Mouse (Mus musculus) c-Kit-positive CD71-positive TER-119-negative erythroid progenitor cells, embryonic 14.5 days (primary cell): Measurements from ENCODE around the gene Hif3a.

Source experiments
- DNase-seq: peaks from one replicate; pipeline ENCODE4 v3.0.0-alpha.2; 2013; ENCODE audit warnings: low read depth

The Hif3a gene

DNA sequence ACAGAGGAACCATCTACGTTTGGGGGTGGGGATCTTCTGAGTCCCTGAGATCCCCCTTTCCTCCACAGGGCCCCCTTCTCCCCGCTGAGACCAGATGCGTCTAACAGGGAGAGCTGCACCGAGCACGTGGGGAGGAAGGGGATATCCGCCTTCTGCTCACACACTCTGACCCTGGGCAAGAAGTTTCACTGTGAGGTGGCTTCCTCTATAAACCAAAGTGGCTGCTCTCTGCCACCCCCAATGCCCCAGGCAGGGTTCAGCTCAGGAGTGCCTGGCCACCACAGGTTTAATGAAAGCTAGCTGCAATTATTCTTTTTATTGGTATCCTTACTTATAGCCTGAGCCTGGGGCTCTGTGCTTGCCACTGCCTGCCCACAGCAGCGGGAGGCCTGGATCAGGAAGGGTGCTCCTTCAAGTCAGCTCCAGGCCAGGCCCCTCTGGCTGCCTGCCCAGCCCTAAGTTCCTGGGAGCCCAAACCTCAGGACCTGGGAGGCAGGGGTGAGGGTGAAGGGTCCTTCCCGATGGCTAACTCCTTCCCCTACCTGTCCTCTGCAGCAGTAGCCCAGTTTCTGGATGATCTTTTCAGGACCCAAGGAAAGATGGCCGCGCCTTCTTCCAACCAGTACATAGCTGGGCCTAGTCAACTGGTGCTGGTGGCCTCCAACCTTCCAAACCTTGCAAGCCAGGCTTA lies 37.3 kb downstream of the Hif3a start:
- no peak for DNase-seq

DNA sequence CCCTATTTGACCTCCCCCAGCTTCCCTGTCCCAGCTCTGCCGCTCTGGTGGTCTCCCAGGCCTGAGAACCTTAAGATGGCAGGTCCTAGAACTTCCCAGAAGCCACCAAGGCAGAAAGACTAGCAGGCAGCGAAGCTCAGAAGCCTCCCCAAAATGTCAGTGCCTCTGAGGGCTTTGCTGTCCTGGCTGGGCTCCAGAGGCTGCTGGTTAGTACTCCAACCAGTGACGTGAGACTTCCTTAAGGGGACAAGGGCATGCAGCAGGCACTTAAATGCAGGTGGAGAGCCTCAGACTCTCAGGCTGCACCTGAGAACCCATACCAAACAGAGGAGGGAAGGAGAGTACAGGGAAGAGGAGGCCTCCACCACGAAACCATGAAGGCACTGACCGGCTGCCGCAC lies 38.1 kb downstream of the Hif3a start:
- DNase-seq: no peak

DNA sequence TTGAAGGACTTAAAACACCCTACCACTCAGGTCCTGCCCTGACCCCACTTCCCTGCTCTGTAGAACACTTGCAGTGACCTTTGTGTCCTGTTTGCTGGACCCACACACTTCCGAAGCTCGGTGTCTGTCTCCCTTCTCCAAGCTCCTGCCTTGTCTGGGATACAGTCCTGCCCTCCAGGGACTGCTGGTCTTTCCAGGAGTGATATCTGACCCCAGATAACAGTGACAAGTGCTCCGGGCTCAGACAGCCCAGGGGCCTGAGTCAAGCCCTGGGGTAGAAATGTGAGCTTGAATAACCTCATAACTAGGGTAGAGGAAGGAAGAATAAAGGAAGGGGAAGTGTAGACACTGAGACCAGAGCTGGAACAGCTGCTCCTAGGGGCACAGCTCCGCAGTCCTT lies 38.5 kb downstream of the Hif3a start:
- DNase-seq: no peak

DNA sequence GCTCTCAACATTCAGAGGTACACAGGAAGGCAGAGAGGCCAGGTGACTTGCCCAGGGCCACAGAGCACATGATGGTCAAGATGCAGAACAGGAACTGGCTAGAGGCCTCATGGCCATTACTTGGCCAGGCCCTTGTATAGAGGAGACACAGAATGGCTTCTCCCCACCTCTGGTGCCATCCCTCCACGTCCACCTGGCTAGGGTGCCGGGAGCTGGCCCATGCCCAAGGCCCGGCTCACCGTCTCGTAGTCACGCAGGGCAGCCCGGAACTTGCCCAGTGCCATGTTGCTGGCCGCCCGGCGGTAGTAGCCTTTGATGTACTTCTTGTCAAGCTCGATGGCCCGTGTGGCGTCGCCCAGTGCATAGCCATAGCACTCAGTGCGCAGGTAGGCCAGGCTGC lies 40.1 kb downstream of the Hif3a start:
- no peak for DNase-seq

DNA sequence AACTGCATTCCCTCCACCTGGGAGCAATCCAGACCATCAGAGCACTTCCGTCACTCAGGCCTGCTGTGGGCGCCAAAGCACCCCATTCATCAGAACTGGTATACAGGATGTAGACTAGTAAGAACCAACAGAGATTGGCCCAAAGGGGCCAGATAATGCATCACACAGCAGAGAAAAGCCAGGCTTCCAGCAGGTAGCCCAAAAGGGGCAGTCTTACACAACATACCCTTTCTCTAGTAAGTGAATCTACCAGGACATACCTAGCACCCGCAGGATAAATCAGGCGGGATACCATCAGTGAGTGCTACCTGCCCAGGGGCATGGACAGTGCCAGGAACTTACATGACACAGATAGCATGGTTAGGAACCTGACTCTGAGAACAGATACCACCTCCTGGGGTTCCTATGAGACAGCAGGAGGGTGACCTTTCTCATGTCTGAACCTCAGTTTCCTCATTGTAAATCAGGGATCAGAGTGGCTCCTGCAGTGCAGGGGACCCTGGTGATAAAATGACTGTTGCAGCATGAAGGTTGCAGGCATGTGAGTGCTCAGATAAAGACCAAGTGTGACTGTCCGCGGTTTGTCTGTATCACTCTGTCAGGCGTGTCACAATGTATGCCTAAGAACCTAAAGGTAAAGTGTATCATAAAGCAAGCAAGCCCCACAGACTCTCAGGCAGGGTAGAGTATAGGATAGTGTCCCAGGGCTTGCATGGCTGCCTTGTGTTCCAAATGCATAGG lies 42.6 kb downstream of the Hif3a start:
- DNase-seq: no peak

DNA sequence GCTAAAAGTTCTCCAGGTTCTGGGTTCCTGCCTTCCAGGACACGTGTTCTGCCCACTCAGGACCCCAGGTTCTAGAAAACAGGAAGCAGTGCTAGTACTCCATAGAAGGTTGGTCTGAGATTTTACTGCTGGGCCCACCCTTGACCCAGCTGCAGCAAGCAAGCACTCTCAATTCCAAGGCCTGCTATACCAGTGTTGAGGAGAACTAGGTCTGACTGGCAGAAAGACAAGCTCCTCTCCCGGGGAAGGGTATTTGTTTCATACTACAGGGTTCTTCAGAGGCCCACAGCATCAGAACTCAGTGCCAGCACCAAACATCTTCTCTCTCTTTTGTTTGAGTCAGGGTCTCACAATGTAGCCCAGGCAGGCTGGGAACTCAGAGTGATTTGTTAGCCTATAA lies 44.3 kb downstream of the Hif3a start:
- DNase-seq: no peak

DNA sequence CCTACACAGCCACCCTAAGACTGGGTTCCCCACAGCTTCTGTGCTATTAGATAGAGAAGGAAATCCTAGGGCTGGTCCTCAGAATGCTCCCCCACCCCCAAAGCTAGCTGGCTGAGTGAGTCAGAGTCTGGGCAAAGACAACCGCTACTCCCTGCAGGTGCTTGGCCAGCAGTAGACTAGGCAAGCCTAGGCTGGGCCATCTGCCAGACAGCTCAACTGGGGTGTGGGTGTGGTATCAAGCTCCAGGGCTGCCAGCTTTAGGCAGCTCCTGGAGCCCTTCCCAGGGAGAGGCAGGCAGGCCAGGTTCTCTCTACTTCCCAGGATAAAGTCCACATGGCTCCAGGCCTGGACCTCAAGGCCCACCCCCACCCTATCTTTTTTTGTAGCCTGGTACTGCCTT lies 45.2 kb downstream of the Hif3a start:
- no peak for DNase-seq

DNA sequence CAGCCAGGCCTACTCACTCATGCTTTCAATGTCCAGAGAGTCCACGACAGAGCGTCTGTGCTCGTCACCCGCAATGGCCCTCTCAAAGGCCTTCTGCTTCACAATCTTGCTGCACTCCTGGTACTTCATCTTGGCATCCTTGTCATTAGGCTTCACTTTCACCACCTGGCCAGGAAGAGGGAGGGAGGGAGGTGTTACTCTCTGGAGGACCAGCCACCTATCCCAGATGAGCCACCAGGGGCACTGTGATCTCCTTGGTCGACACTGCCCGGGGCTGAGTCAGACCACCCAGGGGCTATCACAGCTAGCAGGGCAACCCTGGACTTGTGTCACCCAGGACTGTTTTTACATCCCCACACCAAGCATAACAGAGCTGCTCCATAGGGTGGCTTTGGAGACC lies 46.8 kb downstream of the Hif3a start:
- DNase-seq: no peak

DNA sequence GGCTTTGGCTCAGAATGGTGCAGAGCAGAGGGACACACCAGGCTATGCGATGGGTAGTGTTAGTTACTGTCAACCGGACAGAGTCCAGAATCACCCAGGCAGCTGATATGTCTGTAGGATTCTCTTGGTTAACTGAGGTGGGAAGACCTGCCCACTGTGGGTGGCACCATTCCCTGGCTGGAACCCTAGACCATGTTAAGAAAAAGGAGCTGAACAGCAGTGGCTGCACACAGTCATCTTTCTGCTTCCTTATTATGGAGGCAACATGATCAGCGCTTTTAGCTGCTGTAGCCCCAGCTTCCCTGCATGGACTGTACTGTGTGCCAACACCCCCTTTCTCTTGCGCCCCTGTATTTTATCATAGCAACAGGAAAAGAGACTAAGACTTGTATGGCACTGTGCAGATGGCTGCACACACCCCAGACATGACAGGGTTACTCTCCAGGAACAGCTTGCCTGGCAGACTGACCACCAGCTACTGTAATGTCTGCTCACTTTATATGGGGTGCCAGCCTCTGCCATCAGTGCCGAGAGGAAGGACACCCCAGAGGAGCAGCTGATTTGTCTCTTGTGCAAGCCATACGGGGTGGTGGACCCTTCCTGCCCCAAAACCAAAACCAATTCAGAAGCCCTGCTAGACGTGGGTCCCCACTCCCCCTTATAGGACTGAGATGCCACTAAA lies 50.2 kb downstream of the Hif3a start:
- DNase-seq: no peak

DNA sequence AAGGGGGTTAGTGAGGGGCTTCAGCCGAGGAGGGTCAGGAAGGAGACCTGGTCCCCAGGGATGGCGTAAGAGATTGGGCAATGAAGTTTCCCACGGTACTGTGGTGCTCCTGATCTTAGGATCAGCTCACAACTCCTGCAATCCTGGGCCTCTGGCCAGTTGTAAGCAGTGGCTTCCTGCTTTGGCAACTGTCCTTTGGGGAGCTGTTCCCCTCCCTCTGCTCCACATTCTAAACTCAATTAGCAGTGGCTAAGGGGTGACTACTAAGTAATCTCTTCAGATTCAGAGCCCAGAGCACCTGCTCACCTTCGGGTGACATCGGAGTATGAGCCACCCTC lies 52.2 kb downstream of the Hif3a start:
- DNase-seq: no peak

DNA sequence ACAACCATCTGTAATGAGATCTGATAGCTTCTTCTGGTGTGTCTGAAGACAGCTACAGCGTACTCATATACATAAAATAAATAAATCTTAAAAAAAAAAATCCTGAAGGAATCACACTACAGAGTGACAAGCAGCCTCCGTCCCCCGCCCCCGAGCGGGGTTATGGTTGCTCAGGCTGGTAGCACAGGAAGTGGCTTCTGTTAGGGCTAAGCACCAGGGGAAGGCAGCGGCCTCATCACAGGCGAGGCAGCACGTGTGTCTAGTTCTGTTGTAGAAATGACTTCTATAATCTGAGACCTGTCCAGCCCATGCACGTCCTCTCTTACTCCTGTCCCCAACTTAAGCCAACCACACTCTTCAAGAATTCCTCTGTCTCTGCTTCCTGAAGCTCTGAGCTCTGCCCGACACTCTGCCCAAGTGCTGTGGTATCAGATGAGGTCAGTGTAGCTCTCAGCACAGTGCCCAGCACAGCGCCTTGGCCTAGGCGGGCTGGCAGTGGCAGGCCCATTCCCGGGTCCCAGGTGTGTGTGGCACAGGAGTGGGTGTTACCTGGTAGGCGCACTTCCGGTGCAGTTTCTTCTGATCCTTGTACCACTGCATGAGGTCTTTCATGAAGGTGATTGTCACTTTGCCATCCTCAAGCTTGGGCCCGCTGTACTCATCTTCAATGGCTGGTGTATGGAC lies 52.8 kb downstream of the Hif3a start:
- no peak for DNase-seq

DNA sequence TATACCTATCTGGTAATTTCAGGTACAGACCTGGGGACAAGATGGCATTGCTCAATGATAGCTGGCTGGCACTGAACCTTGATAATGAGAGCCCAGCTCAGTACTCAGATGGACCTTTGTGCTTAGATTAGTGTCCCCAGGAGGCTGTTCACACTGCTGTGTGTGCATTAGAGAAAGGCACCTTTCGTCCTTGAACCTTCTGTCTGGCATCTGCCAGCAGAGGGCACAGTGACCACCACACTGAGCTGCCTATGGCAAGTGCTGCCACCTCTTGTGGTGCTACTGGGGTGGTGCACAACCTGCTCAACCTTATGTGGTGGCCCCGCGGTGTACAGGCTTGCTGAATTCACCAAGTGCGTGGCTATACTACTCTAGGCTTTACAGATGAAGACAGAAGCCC lies 54.9 kb downstream of the Hif3a start:
- no peak for DNase-seq

DNA sequence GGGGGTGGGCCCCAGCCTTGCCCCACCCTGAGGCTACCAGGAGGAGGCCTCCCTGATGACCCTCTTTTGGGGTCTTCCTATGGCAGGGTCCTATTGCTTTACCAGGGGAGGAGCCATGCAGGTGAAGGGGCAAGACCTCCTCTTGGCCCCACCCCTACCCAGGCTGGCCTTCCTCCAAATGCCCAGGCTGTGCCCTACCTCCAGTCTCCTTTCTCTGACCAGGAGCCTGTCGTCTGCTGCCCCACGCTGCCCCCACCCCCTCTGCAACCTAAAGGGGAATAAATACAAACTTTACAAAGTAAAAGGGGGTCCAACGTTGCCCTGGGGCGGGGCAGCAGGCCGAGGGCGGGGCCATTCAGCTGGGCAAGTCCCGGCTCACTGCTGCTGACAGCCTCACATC lies 57.5 kb downstream of the Hif3a start:
- DNase-seq: no peak

DNA sequence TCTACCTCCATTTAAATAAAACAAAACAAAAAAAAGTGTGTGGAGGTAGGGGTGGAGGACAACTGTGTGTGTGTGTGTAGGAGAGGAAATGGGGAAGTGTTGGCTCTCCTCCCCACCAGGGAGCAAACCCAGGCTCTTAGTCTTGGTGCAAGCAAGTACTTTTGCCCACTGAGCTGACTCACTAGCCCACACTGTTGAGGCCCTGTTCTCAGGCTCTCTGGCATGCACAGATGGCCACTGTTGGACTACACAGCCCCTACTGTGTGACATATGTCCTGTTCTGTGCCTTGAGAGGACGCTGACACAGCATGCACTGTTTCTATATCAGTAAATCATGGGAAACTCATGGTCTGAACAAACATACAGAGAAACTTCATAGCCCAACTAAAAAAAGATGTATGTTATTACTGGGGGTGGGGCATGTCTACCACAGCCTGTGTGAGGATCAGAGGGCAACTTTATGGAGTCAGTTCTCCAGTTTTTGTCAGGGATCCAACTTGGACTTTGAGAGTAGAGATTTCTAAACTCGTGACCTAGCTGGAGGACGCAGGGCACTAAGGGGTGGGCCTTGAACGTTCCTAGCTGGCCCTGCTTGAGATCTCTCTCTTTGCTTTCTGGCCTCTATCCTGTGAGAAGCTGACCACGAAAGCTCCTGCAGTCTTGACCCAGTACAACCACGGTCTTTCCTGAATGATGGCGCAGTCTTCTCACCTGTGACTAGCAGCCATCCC lies 58.8 kb downstream of the Hif3a start:
- no peak for DNase-seq

DNA sequence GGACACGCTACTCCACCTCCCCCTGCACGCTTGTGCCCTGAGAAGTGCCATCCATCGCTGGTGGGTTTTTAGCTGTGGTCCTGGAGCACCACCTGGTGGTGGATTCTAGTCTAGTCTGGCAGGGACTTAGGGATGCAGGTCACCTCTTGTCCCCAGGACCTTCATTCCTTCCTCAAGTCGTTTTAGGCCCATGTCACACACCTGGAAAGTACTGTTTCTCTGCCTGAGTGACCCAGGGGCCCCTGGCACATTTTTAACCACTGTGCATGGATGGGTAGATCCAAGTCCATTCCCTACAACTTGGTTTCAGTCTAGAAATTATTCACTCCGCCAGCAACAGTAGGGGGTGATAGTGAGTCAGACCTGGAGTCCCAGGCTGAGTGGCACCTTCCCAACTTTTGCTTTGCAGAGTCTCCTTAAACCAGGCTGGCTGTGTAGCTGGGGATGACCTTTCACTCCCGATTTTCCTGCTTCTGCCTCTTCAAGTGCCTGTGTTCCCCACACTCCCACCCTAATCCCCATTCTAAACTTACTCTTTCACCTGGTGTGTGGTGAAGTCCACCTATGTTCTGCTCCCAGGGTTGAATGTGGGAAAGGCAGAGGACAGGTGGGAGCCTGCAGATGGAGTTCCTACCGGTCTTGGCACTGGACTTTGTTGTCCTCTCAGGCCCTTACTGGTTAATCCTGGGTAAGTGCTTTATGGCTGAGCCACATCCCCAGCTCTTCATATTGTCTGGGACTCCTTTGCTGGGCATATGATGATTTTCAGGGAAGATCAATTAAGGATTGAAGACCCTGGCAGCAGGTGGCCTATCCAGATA lies 59.6 kb downstream of the Hif3a start:
- DNase-seq: peak; percentile 79

DNA sequence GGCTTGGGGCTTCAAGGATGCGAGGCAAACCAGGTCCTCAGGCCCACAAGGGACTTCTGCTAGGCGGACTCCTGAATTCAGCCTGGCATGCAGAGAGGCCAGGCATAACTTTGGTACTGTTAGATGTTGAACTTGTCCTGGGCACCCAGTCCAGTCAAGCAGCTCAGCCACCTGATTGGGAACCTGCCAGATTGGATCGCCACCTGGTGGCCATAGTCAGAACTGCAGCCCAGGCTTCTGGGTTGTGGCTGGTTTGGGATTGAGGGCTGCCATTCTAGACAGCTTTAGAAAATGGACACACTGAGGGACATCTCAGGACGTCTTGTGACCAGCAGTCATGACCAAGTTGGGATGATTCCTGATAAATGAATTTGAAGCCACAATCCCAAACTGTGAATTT lies 62.6 kb downstream of the Hif3a start:
- DNase-seq: peak; percentile 75

DNA sequence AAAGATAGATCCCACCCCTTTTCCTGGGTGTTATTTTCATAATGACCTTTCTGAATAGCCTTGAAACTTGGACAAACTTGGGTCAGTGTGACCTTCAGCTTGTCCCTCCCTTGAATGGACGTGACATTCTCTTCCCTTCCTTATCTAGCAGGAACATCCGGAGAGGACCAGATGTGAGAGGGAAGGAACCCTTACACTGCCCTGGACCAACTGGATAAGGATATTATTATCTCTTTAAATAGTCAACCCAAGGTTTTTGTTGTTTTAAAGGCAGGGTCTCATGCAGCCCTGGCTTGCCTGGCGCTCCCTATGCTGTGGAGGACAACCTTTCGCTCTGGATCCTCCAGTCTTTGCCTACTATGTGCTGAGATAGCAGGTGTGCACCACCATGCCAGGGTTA lies 63.0 kb downstream of the Hif3a start:
- DNase-seq: no peak

DNA sequence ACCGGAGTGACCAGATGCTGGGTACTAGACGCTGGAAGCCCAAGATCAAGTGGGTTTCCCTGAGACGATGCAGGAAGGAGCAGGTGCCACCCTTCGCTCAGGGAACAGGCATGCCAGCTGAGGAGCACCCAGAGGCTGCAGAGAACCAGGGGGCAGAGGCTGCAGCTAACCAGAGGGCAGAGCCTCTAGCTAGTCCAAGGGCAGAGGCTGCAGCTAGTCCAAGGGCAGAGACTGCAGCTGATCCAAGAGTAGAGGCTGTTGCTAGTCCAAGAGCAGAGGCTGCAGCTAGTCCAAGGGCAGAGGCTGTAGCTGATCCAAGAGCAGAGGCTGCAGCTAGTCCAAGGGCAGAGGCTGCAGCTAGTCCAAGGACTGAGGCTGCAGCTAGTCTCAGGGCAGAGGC lies 66.9 kb downstream of the Hif3a start:
- DNase-seq: no peak

DNA sequence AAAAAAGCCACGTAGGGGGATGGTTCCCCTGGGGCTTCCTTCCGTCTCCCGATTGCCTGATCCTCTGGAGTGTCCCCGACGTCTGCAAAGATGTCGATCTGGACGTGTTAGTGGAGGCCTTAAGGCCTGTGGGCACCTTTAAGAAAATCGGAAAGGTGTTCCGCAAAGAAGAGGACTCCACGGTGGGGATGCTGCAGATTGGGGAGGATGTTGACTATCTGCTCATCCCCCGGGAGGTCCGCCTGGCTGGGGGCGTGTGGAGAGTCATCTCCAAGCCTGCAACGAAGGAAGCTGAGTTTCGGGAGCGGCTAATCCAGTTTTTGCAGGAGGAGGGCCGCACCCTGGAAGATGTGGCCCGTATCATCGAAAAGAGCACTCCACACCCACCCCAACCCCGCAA lies 67.8 kb downstream of the Hif3a start:
- no peak for DNase-seq

DNA sequence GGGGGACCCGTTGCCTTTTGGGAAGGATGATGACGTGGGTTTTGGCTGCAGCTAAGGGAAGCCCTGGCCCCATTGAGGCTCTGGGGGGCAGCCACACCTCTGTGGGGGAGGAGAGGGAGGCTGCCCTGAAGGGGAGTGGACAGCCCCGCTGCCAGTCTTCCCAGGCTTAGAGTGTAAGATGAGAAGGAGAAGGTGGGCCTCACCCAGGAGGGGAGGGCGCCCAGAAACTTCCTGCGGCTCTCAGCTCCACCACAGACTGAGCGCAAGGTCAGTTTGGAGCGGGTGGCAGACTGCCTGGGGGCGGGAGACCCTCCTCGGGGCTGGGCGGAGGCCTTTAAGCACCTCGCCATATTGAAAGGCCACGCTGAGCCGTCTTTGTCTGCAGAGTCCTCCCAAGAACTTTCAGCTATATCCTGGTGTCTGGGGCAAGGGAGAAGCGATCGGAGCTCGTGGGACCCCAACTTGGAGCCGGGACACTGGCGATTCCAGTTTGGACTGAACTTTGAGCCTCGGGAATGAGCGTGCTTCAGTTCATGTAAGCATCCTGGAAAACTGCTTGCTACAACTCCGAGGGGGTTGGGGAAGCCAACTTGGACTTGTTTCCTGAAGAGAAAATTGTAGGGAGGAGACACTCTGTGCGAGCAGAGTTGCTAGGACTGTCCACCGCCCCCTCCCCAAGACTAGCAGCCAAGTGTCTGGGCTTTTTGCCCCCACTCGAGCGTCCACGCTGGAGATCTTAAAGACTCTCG lies 68.4 kb downstream of the Hif3a start:
- no peak for DNase-seq

DNA sequence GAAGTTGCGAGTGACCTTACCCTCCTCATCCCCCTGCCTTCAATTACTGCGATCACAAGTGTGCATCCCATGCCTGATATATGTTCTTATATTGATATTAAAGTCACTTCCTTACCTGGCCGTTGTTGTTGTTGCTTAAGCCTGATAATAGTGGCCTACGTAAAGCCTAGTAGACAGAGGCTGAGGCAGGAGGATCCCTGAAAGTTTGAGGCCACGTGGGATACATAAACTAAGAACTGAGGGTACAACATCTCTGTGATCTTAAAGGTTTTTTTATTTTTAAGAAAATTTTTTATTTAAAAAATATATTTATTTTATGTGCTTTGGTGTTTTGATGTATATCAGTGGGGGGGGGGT lies 69.8 kb downstream of the Hif3a start, which contains the start of gene Ccdc8:
Ccdc8 (plus strand) TSS at position 258 of the 357 bp plus-strand sequence.
- DNase-seq: no peak
